Comparison of ENCODE assay signal across 12 mouse cellular contexts in the genomic region with DNA sequence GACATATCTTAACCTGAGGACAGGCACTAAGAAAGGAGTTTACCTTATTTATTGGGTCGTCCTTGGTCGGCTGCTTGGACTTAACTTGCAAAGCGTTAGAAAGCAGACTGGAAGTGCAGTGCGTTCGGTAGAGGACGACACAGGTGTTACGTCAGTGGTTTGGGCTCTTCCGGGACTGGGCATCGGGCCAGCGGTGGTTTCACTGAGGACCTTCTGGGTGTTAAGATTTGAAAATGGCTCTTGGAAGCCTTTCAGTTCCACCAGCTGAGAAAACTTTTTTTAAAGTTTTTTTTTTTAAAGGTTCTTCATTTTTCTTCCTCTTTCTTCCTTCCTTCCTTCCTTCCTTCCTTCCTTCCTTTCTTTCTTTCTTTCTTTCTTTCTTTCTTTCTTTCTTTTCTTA. TPM values are rescaled to one million over a fixed set of nuclear protein-coding genes. Genes with fewer than 3 reads are reported as not detected.
A peak's percentile ranks its signal among the peaks of the same experiment; 100 is the strongest.
DNase-seq lines count a peak whose midpoint lies in the region; ATAC-seq and TF ChIP-seq lines count a peak whose summit lies in the region.
"Had no signal": no experiment of that assay in that cellular context is flagged by ENCODE, and none has a peak within 500 bp of the region (broad histone marks: within the 10 kb centered on the region; RNA-seq: fewer than 3 reads in every experiment).

No protein-coding gene starts in this region.

- H3K4me1 ChIP-seq in lung, adult 2 months (ENCODE audit: control insufficient read depth, insufficient read depth, low read length) = no peaks in the 10 kb centered on the region
- H3K4me1 ChIP-seq in midbrain, embryonic 16.5 days (ENCODE audit: control insufficient read depth, insufficient read depth, low read length) = no peaks in the 10 kb centered on the region
- H3K4me1 ChIP-seq: heart, embryonic 15.5 days; neural tube, embryonic 13.5 days had no signal

- no peak for TF ChIP-seq POLR2A in lung, adult 2 months (IDR thresholded peaks at IDR 0.05; ENCODE audit: borderline replicate concordance, extremely low read depth, low read depth, low read length)

- 18% methylated on average over 10 of the region's 10 CpGs for WGBS in lung, adult 2 months
- 83% methylated on average over 10 of the region's 10 CpGs for WGBS in midbrain, embryonic 16.5 days

- ATAC-seq in midbrain, embryonic 16.5 days = no peak
- ATAC-seq: forebrain, embryonic 16.5 days had no signal

- no peak overlapping the region for H3K4me3 ChIP-seq in lung, adult 2 months (replicated peaks; ENCODE audit: extremely low read depth, low read depth, low read length)
- H3K4me3 ChIP-seq in midbrain, embryonic 16.5 days (ENCODE audit: low read depth, low read length) = no peak overlapping the region
- H3K4me3 ChIP-seq: heart, embryonic 15.5 days; neural tube, embryonic 13.5 days had no signal

- no peak overlapping the region for H3K4me2 ChIP-seq in midbrain, embryonic 16.5 days (ENCODE audit: low read length)
- H3K4me2 ChIP-seq: heart, embryonic 15.5 days; neural tube, embryonic 13.5 days had no signal

- DNase-seq in adrenal gland, adult (ENCODE audit: inconsistent age in 2 of 2, low spot score in 1 of 2) = peak; percentile 74 to 83
- DNase-seq in adrenal gland, postnatal 4 days (ENCODE audit: low spot score in 2 of 2) = no peak
- DNase-seq in right cerebral cortex, postnatal 4 days = peak; percentile 24
- DNase-seq in right cerebral cortex, adult 18-20 months = no peak
- peak; percentile 58 for DNase-seq in lung, adult 2 months
- DNase-seq in ovary, postnatal 36 days (ENCODE audit: low spot score) = peak; percentile 56
- DNase-seq in yolk sac, embryonic 10.5 days (ENCODE audit: low spot score) = no peak
- DNase-seq: spleen, adult 18-20 months had no signal

- H3K27ac ChIP-seq in midbrain, embryonic 16.5 days (ENCODE audit: low read length) = no peak overlapping the region
- H3K27ac ChIP-seq: heart, embryonic 15.5 days; neural tube, embryonic 13.5 days had no signal

- 0 out of 2 replicates have a peak, but pooled peaks cover 2% of the 10 kb centered on the region for H3K9me3 ChIP-seq in midbrain, embryonic 16.5 days (replicated peaks; ENCODE audit: control insufficient read depth, low read length, poor library complexity, severe bottlenecking)
- H3K9me3 ChIP-seq: heart, embryonic 15.5 days; neural tube, embryonic 13.5 days had no signal

- no peak for TF ChIP-seq CTCF in lung, adult 2 months (IDR thresholded peaks at IDR 0.05; ENCODE audit: insufficient read depth, low read length)

- no peak overlapping the region for H3K9ac ChIP-seq in midbrain, embryonic 16.5 days (ENCODE audit: low read depth, low read length)
- H3K9ac ChIP-seq: heart, embryonic 15.5 days; neural tube, embryonic 13.5 days had no signal

- H3K36me3 ChIP-seq in midbrain, embryonic 16.5 days (ENCODE audit: control insufficient read depth, insufficient read depth, low read length) = no peaks in the 10 kb centered on the region
- H3K36me3 ChIP-seq: heart, embryonic 15.5 days; neural tube, embryonic 13.5 days had no signal

- no peaks in the 10 kb centered on the region for H3K27me3 ChIP-seq in midbrain, embryonic 16.5 days (ENCODE audit: control insufficient read depth, insufficient read depth, low read depth, low read length)
- H3K27me3 ChIP-seq: neural tube, embryonic 13.5 days had no signal

RNA-seq across cellular contexts. Expression of gene Epop, which starts 25.6 kb away (rescaled TPM):
- 1 to 10 TPM; 4.2 to 4.7 TPM for total RNA-seq in adrenal gland, postnatal 4 days (2021)
- 6.4 and 12.3 TPM in 2 replicates for polyA plus RNA-seq in lung, adult 2 months (2012; rRNA removed)
- polyA plus RNA-seq in midbrain, embryonic 16.5 days (2015; fragmentation: Nextera tagmentation; extraction: Ambion mirVana) = 1.2 and 1.3 TPM in 2 replicates

RNA-seq across cellular contexts. Expression of gene Srcin1, which starts 27.9 kb away (rescaled TPM):
- 10 to 100 TPM; 12.0 to 14.3 TPM for total RNA-seq in adrenal gland, postnatal 4 days (2021)
- 6.4 and 7.0 TPM in 2 replicates for polyA plus RNA-seq in lung, adult 2 months (2012; rRNA removed)
- 9.2 and 10.4 TPM in 2 replicates for polyA plus RNA-seq in midbrain, embryonic 16.5 days (2015; fragmentation: Nextera tagmentation; extraction: Ambion mirVana)

RNA-seq across cellular contexts. Expression of gene Mllt6, which starts 59.3 kb away (rescaled TPM):
- 10 to 100 TPM; 49.0 to 59.7 TPM for total RNA-seq in adrenal gland, postnatal 4 days (2021)
- polyA plus RNA-seq in lung, adult 2 months (2012; rRNA removed) = 65.9 and 79.6 TPM in 2 replicates
- 3.3 and 3.5 TPM in 2 replicates for polyA plus RNA-seq in midbrain, embryonic 16.5 days (2015; fragmentation: Nextera tagmentation; extraction: Ambion mirVana)

Comparison
In these comparisons a context has a peak if more than half of its experiments do, and no peak if none do; other contexts are left out.
1. DNase-seq: peak in adrenal gland, adult (2 of 2), right cerebral cortex, postnatal 4 days (single experiment), lung, adult 2 months (single experiment) and ovary, postnatal 36 days (single experiment); none in adrenal gland, postnatal 4 days (0 of 2), right cerebral cortex, adult 18-20 months (single experiment) and yolk sac, embryonic 10.5 days (single experiment).
2. RNA of gene Mllt6, which starts 59.3 kb away (polyA plus RNA-seq): 65.9 to 79.6 TPM in lung, adult 2 months; 3.3 to 3.5 TPM in midbrain, embryonic 16.5 days; every median in the first group is over 10 times any median in the second.